Mouse (Mus musculus): ENCODE results near the gene Hist1h4b. TPM values are rescaled to one million over a fixed set of nuclear protein-coding genes. Genes with fewer than 3 reads are reported as not detected.
"Not testable (repeated sequence)": the region's sequence is repeated elsewhere in the genome, so short reads cannot be mapped to it uniquely, and the experiment has no call there.

The Hist1h4b gene
- polyA plus RNA-seq, 1 experiment from 2014 or later, result 2.2 TPM

GRCm38 (mm10) chr13:23764324-23765171, 7.7 kb downstream of the Hist1h4b start:
- peak overlapping the region; percentile 98 for H3K27ac ChIP-seq (ENCODE audit: low read depth, low read length)
- no peaks in the 10 kb centered on the region for H3K36me3 ChIP-seq (ENCODE audit: control insufficient read depth, insufficient read depth, low read length)
- no peak for ATAC-seq (replicated peaks; ENCODE audit: insufficient number of reproducible peaks, low FRiP score, low TSS enrichment)
- peak overlapping the region; percentile 95 for H3K4me2 ChIP-seq
- peaks cover 16% of the 10 kb centered on the region for H3K4me1 ChIP-seq (ENCODE audit: control insufficient read depth, insufficient read depth, low read length)
- H3K27me3 ChIP-seq (ENCODE audit: control insufficient read depth, insufficient read depth, low read length), result no peaks in the 10 kb centered on the region
- 32% methylated on average over 12 of the region's 12 CpGs for WGBS (ENCODE audit: insufficient replicate concordance)
- peak overlapping the region; percentile 84 for H3K9ac ChIP-seq (ENCODE audit: low read depth, low read length)
- peak overlapping the region; percentile 56 for H3K4me3 ChIP-seq (ENCODE audit: low read depth, low read length)
- no peaks in the 10 kb centered on the region for H3K9me3 ChIP-seq (replicated peaks; ENCODE audit: control insufficient read depth, low read length)

DNA sequence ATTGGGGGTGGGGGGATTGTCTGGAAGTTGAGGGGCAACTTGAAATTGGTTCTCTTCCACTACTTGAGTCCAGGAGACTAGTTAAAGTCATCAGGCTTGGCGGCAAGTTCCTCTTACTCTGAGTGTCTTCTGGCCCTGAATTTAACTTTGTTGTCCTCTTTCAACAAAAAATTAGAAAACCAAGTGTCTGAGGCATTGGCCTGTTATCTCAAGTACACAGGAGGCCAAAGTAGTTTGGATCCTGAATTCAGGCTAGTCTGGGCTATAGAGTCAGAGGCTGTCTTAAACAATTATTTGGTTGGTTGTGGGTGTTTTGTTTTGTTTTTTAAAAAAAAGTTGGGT, 8.3 kb downstream of the Hist1h4b start:
- no peaks in the 10 kb centered on the region for H3K9me3 ChIP-seq (replicated peaks; ENCODE audit: control insufficient read depth, low read length)
- H3K4me2 ChIP-seq, result peak overlapping the region; percentile 95
- H3K9ac ChIP-seq (ENCODE audit: low read depth, low read length), result no peak overlapping the region
- WGBS (ENCODE audit: insufficient replicate concordance), result 58% methylated on average over 1 of the region's 1 CpGs
- H3K4me3 ChIP-seq (ENCODE audit: low read depth, low read length), result no peak overlapping the region
- peaks cover 13% of the 10 kb centered on the region for H3K4me1 ChIP-seq (ENCODE audit: control insufficient read depth, insufficient read depth, low read length)
- peak overlapping the region; percentile 22; the same call in 1 of the 2 replicates for H3K27ac ChIP-seq (ENCODE audit: low read depth, low read length)
- no peak for ATAC-seq (replicated peaks; ENCODE audit: insufficient number of reproducible peaks, low FRiP score, low TSS enrichment)
- H3K27me3 ChIP-seq (ENCODE audit: control insufficient read depth, insufficient read depth, low read length), result no peaks in the 10 kb centered on the region
- no peaks in the 10 kb centered on the region for H3K36me3 ChIP-seq (ENCODE audit: control insufficient read depth, insufficient read depth, low read length)

GRCm38 (mm10) chr13:23766772-23767171, 10.0 kb downstream of the Hist1h4b start:
- Histone ChIP-seq H3K27ac (ENCODE audit: low read depth, low read length) (no peak overlapping the region), H3K36me3 (ENCODE audit: control insufficient read depth, insufficient read depth, low read length) (no peaks in the 10 kb centered on the region), H3K4me2 (no peak overlapping the region), H3K9ac (ENCODE audit: low read depth, low read length) (no peak overlapping the region), H3K4me3 (ENCODE audit: low read depth, low read length) (no peak overlapping the region), H3K27me3 (ENCODE audit: control insufficient read depth, insufficient read depth, low read length) (no peaks in the 10 kb centered on the region), H3K4me1 (ENCODE audit: control insufficient read depth, insufficient read depth, low read length) (peaks cover 8% of the 10 kb centered on the region), H3K9me3 (replicated peaks; ENCODE audit: control insufficient read depth, low read length) (no peaks in the 10 kb centered on the region)
- no peak for ATAC-seq (replicated peaks; ENCODE audit: insufficient number of reproducible peaks, low FRiP score, low TSS enrichment)

- ATAC-seq (replicated peaks; ENCODE audit: insufficient number of reproducible peaks, low FRiP score, low TSS enrichment), result no peak
- H3K36me3 ChIP-seq (ENCODE audit: control insufficient read depth, insufficient read depth, low read length), result no peaks in the 10 kb centered on the region
- H3K9me3 ChIP-seq (replicated peaks; ENCODE audit: control insufficient read depth, low read length), result no peaks in the 10 kb centered on the region
- no peak overlapping the region for H3K4me3 ChIP-seq (ENCODE audit: low read depth, low read length)
- peaks cover 5% of the 10 kb centered on the region for H3K4me1 ChIP-seq (ENCODE audit: control insufficient read depth, insufficient read depth, low read length)
- H3K4me2 ChIP-seq, result no peak overlapping the region
- no peaks in the 10 kb centered on the region for H3K27me3 ChIP-seq (ENCODE audit: control insufficient read depth, insufficient read depth, low read length)
- no peak overlapping the region for H3K27ac ChIP-seq (ENCODE audit: low read depth, low read length)
- no peak overlapping the region for H3K9ac ChIP-seq (ENCODE audit: low read depth, low read length)
- 53% methylated on average over 5 of the region's 5 CpGs for whole genome bisulfite sequencing (ENCODE audit: insufficient replicate concordance)
Observed at GRCm38 (mm10) chr13:23768834-23769397, 12.1 kb downstream of the Hist1h4b start.

- H3K9me3 ChIP-seq (replicated peaks; ENCODE audit: control insufficient read depth, low read length); H3K9ac ChIP-seq (ENCODE audit: low read depth, low read length); H3K27me3 ChIP-seq (ENCODE audit: control insufficient read depth, insufficient read depth, low read length); H3K4me1 ChIP-seq (ENCODE audit: control insufficient read depth, insufficient read depth, low read length); H3K36me3 ChIP-seq (ENCODE audit: control insufficient read depth, insufficient read depth, low read length); H3K4me2 ChIP-seq; H3K4me3 ChIP-seq (ENCODE audit: low read depth, low read length); ATAC-seq (replicated peaks; ENCODE audit: insufficient number of reproducible peaks, low FRiP score, low TSS enrichment); H3K27ac ChIP-seq (ENCODE audit: low read depth, low read length): not testable (repeated sequence)
- WGBS (ENCODE audit: insufficient replicate concordance), result 88% methylated on average over 2 of the region's 2 CpGs
Observed at GRCm38 (mm10) chr13:23769613-23770012, 12.8 kb downstream of the Hist1h4b start, which contains the start of gene Trim38. Gene Trim38 (plus strand): TSS chr13:23769913.

- Histone ChIP-seq H3K4me2 (peak overlapping the region; percentile 56), H3K27me3 (ENCODE audit: control insufficient read depth, insufficient read depth, low read length) (no peaks in the 10 kb centered on the region), H3K4me1 (ENCODE audit: control insufficient read depth, insufficient read depth, low read length) (no peaks in the 10 kb centered on the region), H3K36me3 (ENCODE audit: control insufficient read depth, insufficient read depth, low read length) (no peaks in the 10 kb centered on the region), H3K9me3 (replicated peaks; ENCODE audit: control insufficient read depth, low read length) (no peaks in the 10 kb centered on the region), H3K27ac (ENCODE audit: low read depth, low read length) (no peak overlapping the region), H3K9ac (ENCODE audit: low read depth, low read length) (no peak overlapping the region), H3K4me3 (ENCODE audit: low read depth, low read length) (peak overlapping the region; percentile 16; the same call in 1 of the 2 replicates)
- ATAC-seq (replicated peaks; ENCODE audit: insufficient number of reproducible peaks, low FRiP score, low TSS enrichment), result peak; percentile 87
- WGBS (ENCODE audit: insufficient replicate concordance), result 15% methylated on average over 21 of the region's 21 CpGs
Observed at GRCm38 (mm10) chr13:23772561-23773313, 15.9 kb downstream of the Hist1h4b start.

- WGBS (ENCODE audit: insufficient replicate concordance), result 89% methylated on average over 7 of the region's 7 CpGs
- Histone ChIP-seq H3K36me3 (ENCODE audit: control insufficient read depth, insufficient read depth, low read length) (no peaks in the 10 kb centered on the region), H3K27me3 (ENCODE audit: control insufficient read depth, insufficient read depth, low read length) (no peaks in the 10 kb centered on the region), H3K4me2 (no peak overlapping the region), H3K4me3 (ENCODE audit: low read depth, low read length) (no peak overlapping the region), H3K9me3 (replicated peaks; ENCODE audit: control insufficient read depth, low read length) (no peaks in the 10 kb centered on the region), H3K27ac (ENCODE audit: low read depth, low read length) (no peak overlapping the region), H3K4me1 (ENCODE audit: control insufficient read depth, insufficient read depth, low read length) (no peaks in the 10 kb centered on the region), H3K9ac (ENCODE audit: low read depth, low read length) (no peak overlapping the region)
- ATAC-seq (replicated peaks; ENCODE audit: insufficient number of reproducible peaks, low FRiP score, low TSS enrichment), result no peak
Observed at GRCm38 (mm10) chr13:23778339-23778738, 21.5 kb downstream of the Hist1h4b start.

DNA sequence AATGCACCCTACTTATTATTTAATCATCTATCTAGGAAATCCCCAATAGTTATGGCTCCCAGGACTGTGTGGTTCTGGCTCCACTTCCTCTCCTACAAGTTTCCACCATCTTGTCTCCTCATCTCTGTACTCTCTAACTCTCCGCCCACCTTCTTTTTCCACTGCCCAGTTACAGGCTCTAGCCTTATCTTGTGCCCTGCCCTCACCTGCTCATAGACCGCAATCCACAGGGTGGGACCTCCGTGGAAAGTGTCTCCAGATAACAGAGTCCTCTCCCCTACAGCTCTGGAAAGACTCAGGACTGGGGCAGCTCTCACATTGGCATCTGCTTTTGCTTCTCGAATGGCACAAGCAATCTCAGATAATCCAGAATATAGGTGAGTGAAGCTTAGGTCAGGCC, 22.2 kb downstream of the Hist1h4b start:
- ATAC-seq (replicated peaks; ENCODE audit: insufficient number of reproducible peaks, low FRiP score, low TSS enrichment), result no peak

More for the DNA sequence above, 22.2 kb downstream of the Hist1h4b start:
- H3K27ac ChIP-seq (ENCODE audit: low read depth, low read length), result no peak overlapping the region
- H3K36me3 ChIP-seq (ENCODE audit: control insufficient read depth, insufficient read depth, low read length), result no peaks in the 10 kb centered on the region
- no peak overlapping the region for H3K4me3 ChIP-seq (ENCODE audit: low read depth, low read length)
- H3K27me3 ChIP-seq (ENCODE audit: control insufficient read depth, insufficient read depth, low read length), result no peaks in the 10 kb centered on the region
- WGBS (ENCODE audit: insufficient replicate concordance), result 49% methylated on average over 4 of the region's 4 CpGs
- no peaks in the 10 kb centered on the region for H3K4me1 ChIP-seq (ENCODE audit: control insufficient read depth, insufficient read depth, low read length)
- no peaks in the 10 kb centered on the region for H3K9me3 ChIP-seq (replicated peaks; ENCODE audit: control insufficient read depth, low read length)
- no peak overlapping the region for H3K9ac ChIP-seq (ENCODE audit: low read depth, low read length)
- no peak overlapping the region for H3K4me2 ChIP-seq

All from heart, embryonic 11.5 days (tissue).